Mouse (Mus musculus): ENCODE data around the gene Lpin1. TPM values are rescaled to one million over a fixed set of nuclear protein-coding genes. Genes with fewer than 3 reads are reported as not detected.

The Lpin1 gene
- polyA plus RNA-seq, 1 experiment from 2014 or later: 6.6 TPM

DNA sequence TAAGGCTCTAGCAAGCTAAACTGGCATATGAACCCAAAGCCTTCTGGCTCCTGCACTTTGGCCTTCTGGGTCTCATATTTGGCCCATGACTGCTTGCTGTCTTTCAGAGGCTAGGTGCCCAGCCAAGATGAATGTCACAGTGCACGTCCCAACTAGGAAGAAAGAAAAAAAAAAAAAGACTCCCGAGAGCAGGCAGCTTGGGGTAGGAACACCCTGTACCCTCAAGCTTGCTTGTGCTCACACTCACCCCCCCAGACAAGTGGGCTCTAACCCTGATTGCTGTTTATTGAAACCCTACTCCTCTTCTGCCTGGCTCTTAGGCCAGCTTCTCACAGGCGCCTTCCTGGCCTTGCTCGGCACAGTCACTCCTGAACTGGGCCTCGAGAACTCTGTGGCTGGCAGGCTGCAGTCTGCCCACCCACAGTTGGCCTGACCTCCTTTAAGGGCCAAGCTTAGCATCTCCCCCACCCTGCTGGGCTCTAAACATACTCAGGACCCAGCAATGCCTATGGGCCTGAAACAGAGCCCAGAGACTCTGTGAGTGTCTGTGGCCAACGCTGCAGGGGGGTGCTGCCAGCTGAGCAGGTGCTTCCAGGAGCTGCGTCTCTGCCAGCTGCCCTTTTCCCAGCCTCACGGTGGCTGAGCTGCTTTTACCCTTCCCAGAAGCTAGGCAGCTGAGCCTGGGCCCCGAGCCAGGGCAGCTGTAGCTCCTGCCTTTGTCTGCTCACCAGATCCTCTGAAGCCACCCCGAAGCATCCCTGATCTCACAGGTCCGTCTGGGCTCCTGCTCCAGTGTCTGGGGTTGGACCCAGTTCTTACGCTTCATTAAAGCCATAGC, 33.0 kb upstream of the Lpin1 start:
- Histone ChIP-seq H3K4me3 (replicated peaks; ENCODE audit: low read length) (no peak overlapping the region), H3K36me3 (ENCODE audit: control insufficient read depth, insufficient read depth, low read length) (no peaks in the 10 kb centered on the region), H3K27me3 (ENCODE audit: control insufficient read depth, insufficient read depth, low read length) (no peaks in the 10 kb centered on the region), H3K4me1 (ENCODE audit: control insufficient read depth, insufficient read depth, low read length) (no peaks in the 10 kb centered on the region), H3K9ac (ENCODE audit: low read length) (no peak overlapping the region), H3K9me3 (replicated peaks; ENCODE audit: control insufficient read depth, low read length) (no peaks in the 10 kb centered on the region), H3K27ac (ENCODE audit: low read length) (no peak overlapping the region), H3K4me2 (ENCODE audit: low read depth, low read length) (no peak overlapping the region)
- ATAC-seq (ENCODE audit: insufficient read depth, low FRiP score): no peak; the same call in 1 of the 2 replicates
- 47% methylated on average over 12 of the region's 12 CpGs for WGBS

DNA sequence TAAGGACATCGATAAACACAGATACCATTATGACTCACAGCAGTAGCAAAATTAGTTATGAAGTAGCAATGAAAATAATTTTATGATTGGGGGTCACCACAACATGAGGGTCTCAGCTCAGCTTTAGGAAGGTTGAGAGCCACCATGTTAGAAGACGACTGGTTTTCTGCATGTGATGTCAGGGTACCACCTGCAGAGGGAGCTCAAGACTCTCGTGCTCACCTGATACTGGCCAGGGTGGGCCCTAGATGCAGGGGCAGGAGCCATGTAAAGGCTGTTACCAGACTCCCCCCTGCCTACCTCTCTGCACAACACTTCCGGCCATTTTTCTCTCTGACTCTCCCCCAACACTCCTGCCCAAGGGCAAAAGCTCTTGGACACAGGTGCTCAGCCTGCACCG, 31.2 kb upstream of the Lpin1 start:
- 58% methylated on average over 5 of the region's 5 CpGs for WGBS
- ATAC-seq (ENCODE audit: insufficient read depth, low FRiP score): no peak
- Histone ChIP-seq H3K27ac (ENCODE audit: low read length) (no peak overlapping the region), H3K4me3 (replicated peaks; ENCODE audit: low read length) (no peak overlapping the region), H3K9me3 (replicated peaks; ENCODE audit: control insufficient read depth, low read length) (no peaks in the 10 kb centered on the region), H3K9ac (ENCODE audit: low read length) (no peak overlapping the region), H3K4me2 (ENCODE audit: low read depth, low read length) (no peak overlapping the region), H3K36me3 (ENCODE audit: control insufficient read depth, insufficient read depth, low read length) (no peaks in the 10 kb centered on the region), H3K27me3 (ENCODE audit: control insufficient read depth, insufficient read depth, low read length) (no peaks in the 10 kb centered on the region), H3K4me1 (ENCODE audit: control insufficient read depth, insufficient read depth, low read length) (no peaks in the 10 kb centered on the region)

DNA sequence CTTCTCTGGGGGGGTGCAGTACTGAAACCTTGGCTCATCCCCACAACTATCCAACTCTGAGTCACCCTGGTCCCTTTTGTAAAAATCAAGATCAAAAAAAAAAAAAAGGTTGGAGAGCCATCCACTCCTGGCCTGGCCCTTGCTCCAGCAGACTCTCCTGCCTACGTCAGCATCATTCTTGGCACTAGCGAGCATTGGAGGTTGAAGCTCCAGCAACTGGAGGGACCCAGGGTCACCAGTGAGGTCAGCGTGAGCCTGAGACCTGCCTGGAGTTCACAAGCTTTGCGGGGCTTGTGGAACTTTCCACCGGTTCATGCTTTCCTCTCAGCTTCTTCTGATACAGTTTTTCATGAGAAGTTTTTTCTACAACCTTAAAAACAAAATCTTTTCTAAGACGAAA, 29.3 kb upstream of the Lpin1 start:
- no peak for ATAC-seq (ENCODE audit: insufficient read depth, low FRiP score)
- Histone ChIP-seq H3K4me2 (ENCODE audit: low read depth, low read length) (no peak overlapping the region), H3K27me3 (ENCODE audit: control insufficient read depth, insufficient read depth, low read length) (no peaks in the 10 kb centered on the region), H3K9me3 (replicated peaks; ENCODE audit: control insufficient read depth, low read length) (no peaks in the 10 kb centered on the region), H3K27ac (ENCODE audit: low read length) (no peak overlapping the region), H3K36me3 (ENCODE audit: control insufficient read depth, insufficient read depth, low read length) (no peaks in the 10 kb centered on the region), H3K9ac (ENCODE audit: low read length) (no peak overlapping the region), H3K4me1 (ENCODE audit: control insufficient read depth, insufficient read depth, low read length) (no peaks in the 10 kb centered on the region), H3K4me3 (replicated peaks; ENCODE audit: low read length) (no peak overlapping the region)
- WGBS: 86% methylated on average over 6 of the region's 6 CpGs

DNA sequence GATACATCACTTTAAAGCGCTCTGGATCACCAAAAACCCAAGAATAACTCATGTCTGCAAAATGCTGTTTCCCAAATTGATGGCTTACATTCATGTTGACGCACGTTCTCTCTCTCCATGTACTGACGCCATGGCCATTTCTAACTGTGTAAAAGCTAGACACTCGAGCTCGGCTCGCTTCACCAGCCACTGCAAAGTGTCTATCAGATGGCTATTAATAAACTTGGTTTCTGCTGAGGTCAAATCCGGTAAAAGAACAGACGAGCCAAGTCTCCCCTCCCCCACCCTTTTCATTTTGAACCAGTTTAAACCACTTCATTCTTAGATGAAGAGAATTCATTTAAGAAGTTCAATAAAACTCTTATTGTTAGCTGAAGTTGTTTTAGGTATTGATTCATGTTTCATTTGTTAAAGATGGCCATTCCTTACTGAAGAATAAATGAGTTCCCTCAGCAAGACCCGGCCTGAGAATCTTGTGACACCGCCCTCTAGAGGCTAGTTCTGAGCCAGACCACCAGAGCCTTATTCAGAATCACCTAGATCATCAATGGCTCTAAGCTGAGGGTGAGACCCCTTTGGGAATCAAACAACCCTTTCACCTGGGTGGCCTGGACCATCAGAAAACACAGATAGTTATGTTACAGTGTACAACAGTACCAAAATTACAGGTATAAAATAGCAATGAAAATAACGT, 28.5 kb upstream of the Lpin1 start:
- H3K27ac ChIP-seq (ENCODE audit: low read length): no peak overlapping the region
- WGBS: 64% methylated on average over 12 of the region's 12 CpGs
- ATAC-seq (ENCODE audit: insufficient read depth, low FRiP score): no peak
- no peak overlapping the region for H3K9ac ChIP-seq (ENCODE audit: low read length)
- H3K27me3 ChIP-seq (ENCODE audit: control insufficient read depth, insufficient read depth, low read length): no peaks in the 10 kb centered on the region
- no peak overlapping the region for H3K4me2 ChIP-seq (ENCODE audit: low read depth, low read length)
- H3K36me3 ChIP-seq (ENCODE audit: control insufficient read depth, insufficient read depth, low read length): no peaks in the 10 kb centered on the region
- H3K4me3 ChIP-seq (replicated peaks; ENCODE audit: low read length): no peak overlapping the region
- no peaks in the 10 kb centered on the region for H3K4me1 ChIP-seq (ENCODE audit: control insufficient read depth, insufficient read depth, low read length)
- no peaks in the 10 kb centered on the region for H3K9me3 ChIP-seq (replicated peaks; ENCODE audit: control insufficient read depth, low read length)

- no peaks in the 10 kb centered on the region for H3K27me3 ChIP-seq (ENCODE audit: control insufficient read depth, insufficient read depth, low read length)
- no peak overlapping the region for H3K4me3 ChIP-seq (replicated peaks; ENCODE audit: low read length)
- no peaks in the 10 kb centered on the region for H3K4me1 ChIP-seq (ENCODE audit: control insufficient read depth, insufficient read depth, low read length)
- 55% methylated on average over 6 of the region's 6 CpGs for WGBS
- H3K27ac ChIP-seq (ENCODE audit: low read length): no peak overlapping the region
- no peaks in the 10 kb centered on the region for H3K36me3 ChIP-seq (ENCODE audit: control insufficient read depth, insufficient read depth, low read length)
- no peaks in the 10 kb centered on the region for H3K9me3 ChIP-seq (replicated peaks; ENCODE audit: control insufficient read depth, low read length)
- no peak overlapping the region for H3K4me2 ChIP-seq (ENCODE audit: low read depth, low read length)
- ATAC-seq (ENCODE audit: insufficient read depth, low FRiP score): no peak
- H3K9ac ChIP-seq (ENCODE audit: low read length): no peak overlapping the region
Measured at GRCm38 (mm10) chr12:16635816-16636215, 25.1 kb upstream of the Lpin1 start.

DNA sequence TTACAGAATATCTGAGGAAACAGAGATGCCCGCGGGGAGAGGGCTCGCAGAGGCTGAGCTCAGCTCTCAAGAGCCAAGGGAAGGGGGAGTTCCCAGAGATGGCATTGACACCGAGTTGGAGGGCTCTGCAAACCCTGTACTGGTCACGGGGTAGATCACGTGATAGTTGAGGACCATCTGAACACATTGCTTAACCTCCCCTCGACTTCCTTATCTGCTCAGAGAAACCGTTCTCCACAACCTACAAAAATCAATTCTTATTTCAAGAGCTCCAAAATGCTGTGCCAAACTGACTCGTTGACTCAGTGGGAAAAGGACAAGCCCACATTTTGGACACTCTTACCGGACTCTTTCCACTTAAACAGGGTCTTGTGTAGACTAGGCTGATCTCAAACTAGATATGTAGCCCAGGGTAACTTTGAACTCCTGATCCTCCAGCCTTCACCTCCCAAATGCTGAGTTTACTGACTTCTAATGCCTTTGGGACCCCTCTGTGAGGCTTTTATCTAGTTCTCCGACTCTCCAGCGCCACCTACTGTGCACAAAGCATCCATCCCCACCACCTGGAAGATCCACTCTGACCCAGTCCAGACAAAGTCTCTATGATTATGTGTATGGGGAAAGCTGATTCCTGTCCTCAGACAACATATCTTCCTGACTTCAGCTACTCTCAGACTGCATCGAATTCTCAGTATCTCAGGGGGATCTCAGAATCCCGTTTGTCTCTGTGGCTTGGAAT, 23.5 kb upstream of the Lpin1 start:
- no peaks in the 10 kb centered on the region for H3K4me1 ChIP-seq (ENCODE audit: control insufficient read depth, insufficient read depth, low read length)
- no peaks in the 10 kb centered on the region for H3K27me3 ChIP-seq (ENCODE audit: control insufficient read depth, insufficient read depth, low read length)
- H3K36me3 ChIP-seq (ENCODE audit: control insufficient read depth, insufficient read depth, low read length): no peaks in the 10 kb centered on the region
- H3K27ac ChIP-seq (ENCODE audit: low read length): no peak overlapping the region
- no peak overlapping the region for H3K4me2 ChIP-seq (ENCODE audit: low read depth, low read length)
- no peak overlapping the region for H3K9ac ChIP-seq (ENCODE audit: low read length)
- no peaks in the 10 kb centered on the region for H3K9me3 ChIP-seq (replicated peaks; ENCODE audit: control insufficient read depth, low read length)
- ATAC-seq (ENCODE audit: insufficient read depth, low FRiP score): no peak
- no peak overlapping the region for H3K4me3 ChIP-seq (replicated peaks; ENCODE audit: low read length)
- 54% methylated on average over 14 of the region's 14 CpGs for WGBS

GRCm38 (mm10) chr12:16633235-16633634, 22.5 kb upstream of the Lpin1 start:
- H3K36me3 ChIP-seq (ENCODE audit: control insufficient read depth, insufficient read depth, low read length): no peaks in the 10 kb centered on the region
- WGBS: 58% methylated on average over 6 of the region's 6 CpGs
- no peak for ATAC-seq (ENCODE audit: insufficient read depth, low FRiP score)
- no peak overlapping the region for H3K4me3 ChIP-seq (replicated peaks; ENCODE audit: low read length)
- no peaks in the 10 kb centered on the region for H3K9me3 ChIP-seq (replicated peaks; ENCODE audit: control insufficient read depth, low read length)
- no peaks in the 10 kb centered on the region for H3K4me1 ChIP-seq (ENCODE audit: control insufficient read depth, insufficient read depth, low read length)
- no peak overlapping the region for H3K4me2 ChIP-seq (ENCODE audit: low read depth, low read length)
- H3K27ac ChIP-seq (ENCODE audit: low read length): no peak overlapping the region
- no peaks in the 10 kb centered on the region for H3K27me3 ChIP-seq (ENCODE audit: control insufficient read depth, insufficient read depth, low read length)
- no peak overlapping the region for H3K9ac ChIP-seq (ENCODE audit: low read length)

DNA sequence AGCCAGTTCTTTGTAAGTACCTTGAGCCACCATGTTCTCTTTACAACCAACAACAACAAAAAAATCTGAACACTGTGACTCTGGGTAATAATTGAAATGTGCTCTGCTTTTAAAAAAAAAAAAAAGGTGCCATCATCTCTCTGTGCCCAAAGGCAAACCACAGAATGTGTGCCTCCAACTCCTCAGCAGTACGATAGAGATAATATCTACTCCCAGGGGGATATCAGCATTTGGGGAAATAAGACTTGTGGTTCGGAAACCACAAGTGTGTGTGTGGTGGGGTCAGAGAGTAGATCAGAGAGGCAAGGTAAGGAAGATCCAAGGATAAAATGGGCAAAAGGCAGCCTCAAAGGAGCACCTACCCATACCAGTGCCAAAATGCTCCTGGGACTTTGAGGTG, 20.7 kb upstream of the Lpin1 start:
- WGBS: 75% methylated on average over 2 of the region's 2 CpGs
- Histone ChIP-seq H3K9me3 (replicated peaks; ENCODE audit: control insufficient read depth, low read length) (no peaks in the 10 kb centered on the region), H3K4me2 (ENCODE audit: low read depth, low read length) (no peak overlapping the region), H3K36me3 (ENCODE audit: control insufficient read depth, insufficient read depth, low read length) (no peaks in the 10 kb centered on the region), H3K27ac (ENCODE audit: low read length) (no peak overlapping the region), H3K4me3 (replicated peaks; ENCODE audit: low read length) (no peak overlapping the region), H3K27me3 (ENCODE audit: control insufficient read depth, insufficient read depth, low read length) (no peaks in the 10 kb centered on the region), H3K4me1 (ENCODE audit: control insufficient read depth, insufficient read depth, low read length) (no peaks in the 10 kb centered on the region), H3K9ac (ENCODE audit: low read length) (no peak overlapping the region)
- ATAC-seq (ENCODE audit: insufficient read depth, low FRiP score): no peak

- Histone ChIP-seq H3K9ac (ENCODE audit: low read length) (no peak overlapping the region), H3K9me3 (replicated peaks; ENCODE audit: control insufficient read depth, low read length) (no peaks in the 10 kb centered on the region), H3K27me3 (ENCODE audit: control insufficient read depth, insufficient read depth, low read length) (no peaks in the 10 kb centered on the region), H3K4me3 (replicated peaks; ENCODE audit: low read length) (no peak overlapping the region), H3K4me2 (ENCODE audit: low read depth, low read length) (no peak overlapping the region), H3K36me3 (ENCODE audit: control insufficient read depth, insufficient read depth, low read length) (no peaks in the 10 kb centered on the region), H3K4me1 (ENCODE audit: control insufficient read depth, insufficient read depth, low read length) (no peaks in the 10 kb centered on the region), H3K27ac (ENCODE audit: low read length) (no peak overlapping the region)
- no peak for ATAC-seq (ENCODE audit: insufficient read depth, low FRiP score)
- 76% methylated on average over 1 of the region's 1 CpGs for WGBS
Measured at GRCm38 (mm10) chr12:16630866-16631185, 20.1 kb upstream of the Lpin1 start.
